Mouse (Mus musculus) gastrocnemius, postnatal 36 days (tissue): Measurements from ENCODE around the gene Tent5c. TPM values are rescaled to one million over a fixed set of nuclear protein-coding genes. Genes with fewer than 3 reads are reported as not detected.

Experiments used
- DNase-seq, 2 experiments: peaks; one replicate each; pipeline ENCODE4 v3.0.0; 2022
- intact Hi-C: fragments of 180-260 bp; cut with DNase I; formaldehyde crosslinking; loops from one replicate; pipeline ENCODE4 v1.15.1; 2025
- total RNA-seq, 2 experiments: library from RNA; stranded (reverse); gene quantifications; 2 replicates each; pipeline ENCODE4 v1.2.3; 2021

Tent5c gene
- total RNA-seq, 2 experiments from 2014 or later, result 1.4 to 1.8 TPM

DNA sequence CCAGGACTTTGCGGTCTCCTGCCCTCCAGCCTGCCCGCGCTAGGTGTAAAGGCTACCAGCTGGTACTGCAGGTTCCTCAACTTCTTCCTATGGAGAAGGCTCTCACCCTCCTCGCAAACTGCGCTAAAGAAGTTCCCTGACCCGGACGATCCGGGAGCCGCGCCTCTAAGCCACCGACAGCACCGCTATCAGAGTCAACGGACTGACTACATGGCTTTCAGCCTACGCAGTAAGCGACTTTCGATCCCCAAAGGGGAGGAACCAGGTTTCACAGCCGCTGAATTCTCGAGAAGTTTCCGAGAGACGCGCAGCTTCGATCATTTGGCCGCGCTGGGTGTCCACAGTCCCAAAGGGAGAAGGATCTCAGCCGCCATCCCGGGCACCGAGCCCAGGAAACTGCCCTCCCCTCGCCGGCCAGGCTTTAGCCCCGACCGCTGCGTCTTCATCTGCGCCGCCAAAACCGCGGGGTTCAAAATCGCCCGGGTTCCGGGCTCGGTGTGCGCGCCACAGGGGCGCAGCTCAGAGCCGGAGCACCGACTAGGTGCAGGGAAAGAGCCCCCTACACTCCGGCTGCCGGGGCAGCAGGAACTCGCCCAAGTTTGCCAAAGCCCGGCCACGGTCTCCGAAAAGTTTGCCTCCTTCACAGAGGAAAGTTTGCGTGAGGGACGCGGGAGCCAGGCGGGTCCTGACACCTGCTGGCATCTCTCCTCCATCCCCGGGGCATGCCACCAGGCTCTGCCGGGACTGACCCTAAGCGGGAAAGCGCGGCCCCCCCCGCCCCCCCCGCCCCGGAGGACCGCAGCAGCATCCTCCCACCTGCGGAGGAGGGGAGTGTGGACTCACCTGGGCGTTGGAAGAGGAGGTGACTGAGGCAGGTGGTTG is 632 bp downstream of the Tent5c start:
- DNase-seq, result peak; percentile 68 to 69
- intact Hi-C loops, result loop anchor here (5.0 to 10.0 kb wide), 2 partner anchors 199 to 436 kb away; partner anchors contain the start of genes Man1a2 and Trim45

DNA sequence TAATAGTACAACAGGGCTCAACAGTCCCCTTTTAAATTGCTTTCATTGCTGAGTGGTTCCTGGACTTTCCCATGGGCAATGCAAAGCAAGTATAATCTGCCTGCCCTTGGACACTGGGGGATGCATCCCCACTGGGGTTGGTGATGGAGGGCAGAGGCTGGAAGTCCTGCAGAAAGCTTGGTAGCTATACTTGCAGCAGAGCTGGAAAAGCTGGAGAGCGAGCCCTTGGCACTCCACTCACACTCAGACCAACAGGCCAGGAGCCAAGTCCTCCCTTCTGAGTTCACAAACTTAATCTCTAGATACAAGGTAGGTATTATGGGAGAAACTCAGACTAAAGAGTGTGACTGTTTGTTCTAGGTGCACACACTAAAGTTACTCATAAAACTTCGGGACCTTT is 2.1 kb downstream of the Tent5c start:
- intact Hi-C loops, result loop anchor here (5.0 to 10.0 kb wide), 2 partner anchors 200 to 438 kb away; partner anchors contain the start of genes Man1a2 and Trim45
- DNase-seq, result no peak

DNA sequence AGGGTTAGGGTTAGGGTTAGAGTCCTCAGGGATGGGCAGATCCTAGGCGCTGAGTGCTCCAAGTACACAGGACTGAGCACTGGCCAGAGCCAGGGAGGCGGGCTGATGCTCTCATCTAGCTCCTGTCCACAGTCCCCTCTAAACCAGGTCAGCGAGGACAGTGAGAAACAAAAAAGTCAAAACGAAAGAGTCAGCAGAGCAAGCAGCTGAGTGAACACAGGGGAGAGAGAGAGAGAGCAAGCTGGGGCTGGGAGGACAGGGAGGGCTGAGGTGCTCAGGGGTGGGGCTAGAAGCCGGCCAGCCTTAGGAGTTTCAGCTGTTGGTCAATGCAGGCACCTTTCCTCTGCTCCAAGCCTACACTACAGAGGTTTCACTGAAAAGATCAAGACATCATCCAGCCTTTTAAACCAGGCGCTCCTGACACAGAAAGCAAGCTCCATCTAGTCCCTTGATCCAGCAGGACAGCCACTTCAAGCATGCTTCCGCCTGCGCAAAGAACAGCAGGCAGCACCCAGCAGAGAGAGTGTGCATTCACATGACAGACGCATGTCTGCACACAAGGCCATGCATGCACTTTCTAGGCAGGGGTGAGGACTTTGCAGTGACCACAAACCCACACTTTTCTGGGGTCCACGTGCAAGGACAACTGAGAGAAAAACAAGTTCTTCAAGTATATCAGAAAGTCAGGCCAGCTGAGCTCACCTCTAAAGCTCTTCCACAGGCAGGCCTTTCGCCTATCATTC is 3.6 kb downstream of the Tent5c start:
- no peak for DNase-seq
- intact Hi-C loops, result loop anchor here (5.0 to 10.0 kb wide), 2 partner anchors 202 to 439 kb away; partner anchors contain the start of genes Man1a2 and Trim45

DNA sequence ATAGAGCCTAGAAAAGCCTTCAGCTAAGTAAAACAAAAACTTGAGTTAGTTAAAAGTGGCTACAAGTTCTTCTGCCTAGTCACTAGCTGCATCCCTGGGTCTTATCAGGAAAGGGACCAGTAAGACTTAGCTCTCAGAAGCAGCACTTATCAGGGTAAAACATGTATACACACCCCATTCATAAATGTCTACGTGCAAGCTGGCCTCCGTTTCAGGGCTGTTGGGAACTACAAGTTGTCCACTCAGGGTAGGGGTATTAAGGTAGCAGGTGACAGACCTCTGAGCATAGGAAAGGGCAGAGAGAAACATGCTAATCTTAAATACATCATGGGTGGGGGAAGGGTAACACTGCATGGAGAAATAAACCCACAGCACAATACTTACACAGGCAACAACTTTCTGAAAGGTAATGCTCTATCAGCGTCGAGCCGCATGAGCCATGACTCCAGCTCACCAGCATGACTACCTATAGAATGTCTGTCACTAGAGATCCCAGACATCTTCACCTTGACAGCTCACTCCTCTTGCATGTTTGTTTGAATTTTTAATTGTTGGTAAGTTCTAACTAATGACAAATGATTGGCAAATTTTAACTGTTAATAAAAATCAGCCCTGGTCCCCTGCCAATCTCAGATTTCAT is 6.0 kb downstream of the Tent5c start:
- DNase-seq, result no peak
- intact Hi-C loops, result loop anchor here (10.0 kb wide), 1 partner anchor 442 kb away; the partner anchor contains the start of gene Trim45

DNA sequence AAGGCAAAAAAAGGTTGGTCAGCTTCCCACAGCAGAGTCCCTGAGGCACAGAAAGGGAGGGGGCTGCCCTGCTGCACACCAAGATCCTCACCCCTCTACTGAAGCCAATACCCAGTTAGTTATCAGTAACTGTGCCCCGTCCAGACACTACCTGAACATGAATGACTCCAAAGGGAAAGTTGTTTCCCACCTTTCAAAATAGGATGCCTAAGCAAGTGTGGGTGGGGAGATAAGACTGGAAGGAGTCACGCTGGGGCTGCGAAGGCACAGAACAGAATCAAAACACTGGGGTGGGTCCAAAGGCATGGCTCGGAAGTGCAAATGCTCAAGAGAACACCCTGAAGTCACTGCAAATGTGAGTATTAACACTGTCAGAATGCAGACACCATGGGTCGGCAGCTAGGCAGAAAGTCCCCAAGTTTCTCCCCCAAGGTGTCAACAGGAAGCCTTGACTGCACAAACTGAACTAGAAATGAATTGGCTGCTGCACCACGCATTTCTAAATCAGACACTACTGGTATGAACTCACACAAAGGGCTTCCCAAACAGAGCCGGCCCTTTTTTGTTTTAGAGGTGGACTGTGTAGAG is 6.7 kb downstream of the Tent5c start:
- DNase-seq, result no peak
- intact Hi-C loops, result loop anchor here (10.0 kb wide), 1 partner anchor 442 kb away; the partner anchor contains the start of gene Trim45

DNA sequence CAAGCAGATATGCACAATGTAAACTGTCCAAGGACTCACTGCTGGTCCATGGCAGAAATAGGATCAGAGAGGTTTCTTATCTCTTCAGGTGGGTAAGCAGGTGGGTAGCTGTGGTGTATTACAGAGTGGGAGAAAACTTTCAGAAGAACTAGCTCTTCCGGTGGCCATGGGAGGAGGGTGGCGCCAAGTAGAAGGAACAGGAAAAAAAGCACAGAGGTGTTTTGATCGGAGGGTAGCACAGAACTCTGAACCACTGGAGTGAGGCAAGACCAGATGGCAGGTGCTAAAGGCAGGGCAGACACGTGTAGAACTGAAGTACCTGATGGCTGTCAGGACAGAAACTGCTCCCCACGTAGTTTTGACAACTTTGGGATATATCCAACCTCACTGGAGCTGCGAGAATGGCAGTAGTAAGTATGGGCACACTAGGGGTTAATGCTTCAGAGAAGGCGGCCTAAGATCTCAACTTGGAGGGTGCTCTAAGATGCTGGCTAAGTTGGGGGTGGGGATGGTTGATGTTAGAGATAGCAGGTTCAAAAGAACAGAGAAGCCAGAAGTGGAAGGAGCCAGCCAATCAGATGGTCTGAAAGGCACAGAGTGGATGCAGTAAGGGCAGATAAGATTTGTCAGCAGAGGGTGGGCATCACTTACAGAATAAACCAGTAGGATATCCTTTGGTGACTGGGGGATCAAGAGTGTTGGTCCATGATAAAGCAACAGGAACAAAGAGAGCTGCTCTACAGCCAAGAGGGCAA is 8.7 kb downstream of the Tent5c start:
- intact Hi-C loops, result loop anchor here (10.0 kb wide), 1 partner anchor 444 kb away; the partner anchor contains the start of gene Trim45
- no peak for DNase-seq

DNA sequence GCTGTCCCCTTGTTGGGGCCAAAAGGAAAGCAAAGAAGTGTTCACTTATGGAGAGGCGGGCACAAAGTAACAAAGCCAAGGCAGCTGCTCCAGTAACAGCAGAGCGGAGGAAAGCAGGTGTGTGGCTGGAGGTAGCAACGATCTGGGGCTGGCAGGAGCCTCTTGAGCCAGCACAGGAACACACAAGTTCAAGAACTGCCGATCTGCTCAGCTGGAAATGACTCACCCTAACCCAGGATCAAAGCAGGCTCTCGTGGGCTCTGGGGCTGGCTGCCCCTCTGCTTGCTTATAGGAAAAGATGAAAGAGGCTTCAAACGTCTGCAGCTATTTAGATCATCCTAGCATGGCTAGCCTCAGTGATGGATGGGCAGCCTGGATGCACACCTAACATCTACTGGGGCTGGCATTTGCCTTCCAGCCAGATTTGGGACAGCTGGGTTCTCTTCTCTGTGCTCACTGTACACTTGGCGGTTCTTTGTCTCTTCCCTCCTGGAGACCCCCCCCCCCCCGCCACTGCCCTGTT is 14.1 kb downstream of the Tent5c start:
- intact Hi-C loops, result no loop called here
- no peak for DNase-seq

DNA sequence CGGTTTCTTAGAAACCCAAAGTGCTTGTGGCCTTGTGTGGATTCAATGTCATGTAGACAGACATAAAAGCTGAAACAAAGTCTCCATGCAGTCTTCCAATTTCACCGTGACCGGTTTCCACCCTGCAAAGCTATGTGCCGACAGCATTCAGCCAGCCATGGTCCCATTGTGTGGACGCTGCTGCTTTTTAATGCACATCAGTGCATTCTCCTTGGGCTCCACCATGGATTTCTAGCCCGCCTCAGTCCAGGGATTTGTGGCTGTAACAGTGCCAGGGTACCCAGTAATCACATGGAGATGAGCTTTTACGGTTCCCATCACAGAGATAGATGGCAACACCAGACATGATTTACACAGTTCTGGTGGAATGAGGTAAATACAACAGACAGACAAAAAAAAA is 14.6 kb downstream of the Tent5c start:
- intact Hi-C loops, result no loop called here
- DNase-seq, result no peak

DNA sequence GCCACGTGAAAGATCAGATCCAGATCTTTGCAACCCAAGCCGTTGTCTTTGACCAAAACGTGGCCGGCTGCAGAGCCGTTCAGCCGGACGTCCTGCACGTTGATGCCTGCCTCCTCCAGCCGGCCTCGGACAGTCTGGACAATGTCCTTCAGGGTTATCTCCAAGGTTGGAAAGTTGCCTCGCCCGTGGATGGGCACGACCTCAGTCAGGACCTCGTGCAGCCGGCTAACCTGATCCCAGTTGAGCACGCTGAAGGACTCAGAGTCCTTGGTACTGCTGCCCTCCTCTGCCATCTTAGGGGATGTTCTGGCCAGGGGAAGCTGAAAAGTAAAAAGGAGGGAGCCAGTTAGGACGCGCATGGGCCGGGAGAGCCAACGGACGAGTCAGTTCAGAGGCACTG is 16.0 kb downstream of the Tent5c start:
- intact Hi-C loops, result no loop called here
- no peak for DNase-seq

DNA sequence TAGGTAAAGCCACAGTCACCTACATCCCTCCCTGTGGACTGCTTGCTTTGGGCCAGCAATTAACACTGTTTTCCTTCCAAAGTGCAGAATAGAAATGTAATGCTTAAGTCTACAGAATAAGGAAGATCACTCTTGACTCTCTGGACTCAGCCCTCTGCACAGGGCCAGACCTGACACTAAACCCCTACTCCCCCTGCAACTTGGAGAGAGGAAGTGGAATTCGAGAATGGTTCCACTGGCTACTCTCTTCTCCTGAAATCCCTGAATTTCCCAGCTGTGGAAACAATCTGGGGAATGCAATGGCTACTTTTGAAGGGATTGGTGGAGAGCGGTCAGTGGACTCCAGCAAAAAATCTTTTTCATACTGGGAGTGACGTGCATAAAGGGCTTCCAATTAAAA is 18.2 kb downstream of the Tent5c start:
- DNase-seq, result no peak
- intact Hi-C loops, result no loop called here

DNA sequence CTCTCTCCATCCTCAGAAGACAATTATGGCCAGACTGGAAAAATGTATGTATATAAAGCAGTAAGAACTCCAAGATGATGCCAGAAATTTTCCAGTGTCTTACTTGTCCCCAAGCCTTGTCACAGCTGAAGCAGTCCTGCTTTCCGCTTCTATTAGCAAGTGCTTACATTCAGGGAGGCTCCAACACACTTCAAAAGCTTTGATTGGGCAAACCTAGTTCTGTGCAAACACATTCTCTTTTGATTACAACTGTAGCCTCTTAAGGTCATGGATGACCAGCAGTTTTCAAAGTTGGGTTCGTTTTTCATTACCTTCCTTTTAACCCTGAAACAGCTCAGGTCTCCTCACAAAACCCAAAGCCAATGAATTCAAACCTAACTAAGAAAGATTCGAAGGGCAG is 19.0 kb downstream of the Tent5c start:
- intact Hi-C loops, result no loop called here

DNA sequence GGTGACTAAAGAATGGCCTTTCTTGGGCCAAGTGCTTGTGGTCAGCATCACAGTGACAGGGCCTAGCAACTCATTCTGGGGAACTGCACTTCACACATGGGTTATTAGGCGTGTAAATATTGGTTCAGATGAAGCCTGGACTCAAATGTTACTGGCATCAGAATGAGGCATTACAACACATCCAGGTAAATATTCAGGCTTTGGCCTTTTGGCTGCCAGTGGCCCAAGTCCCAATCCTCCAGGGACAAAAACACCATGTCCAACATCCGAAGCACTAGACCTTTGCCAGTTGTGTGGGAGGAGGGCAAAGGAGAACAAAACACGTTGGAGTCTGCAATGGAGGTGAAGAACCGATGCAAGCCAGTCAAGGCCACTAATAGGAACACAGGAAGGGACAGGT is 22.6 kb downstream of the Tent5c start:
- no peak for DNase-seq
- intact Hi-C loops, result no loop called here

More for the DNA sequence above, 19.0 kb downstream of the Tent5c start:
- DNase-seq, result no peak

DNA sequence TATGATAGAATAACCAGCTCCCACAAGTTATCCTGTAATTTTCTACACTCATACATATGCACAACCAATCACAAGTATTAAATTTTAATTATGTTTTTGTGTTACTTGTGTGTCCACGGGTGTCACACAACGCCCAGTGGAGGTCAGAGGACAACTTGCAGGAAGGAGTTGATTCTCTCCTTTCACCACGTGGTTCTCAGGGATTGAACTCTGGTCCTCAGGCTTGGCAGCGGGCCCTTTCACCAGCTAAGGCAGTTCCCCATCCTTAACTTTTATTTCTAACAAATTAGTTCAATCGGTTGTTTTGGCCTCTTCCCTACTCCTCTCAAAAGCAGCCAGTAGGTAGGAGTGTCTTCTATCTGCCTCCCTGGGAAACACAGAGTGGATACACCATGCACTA is 24.5 kb downstream of the Tent5c start:
- intact Hi-C loops, result no loop called here

DNA sequence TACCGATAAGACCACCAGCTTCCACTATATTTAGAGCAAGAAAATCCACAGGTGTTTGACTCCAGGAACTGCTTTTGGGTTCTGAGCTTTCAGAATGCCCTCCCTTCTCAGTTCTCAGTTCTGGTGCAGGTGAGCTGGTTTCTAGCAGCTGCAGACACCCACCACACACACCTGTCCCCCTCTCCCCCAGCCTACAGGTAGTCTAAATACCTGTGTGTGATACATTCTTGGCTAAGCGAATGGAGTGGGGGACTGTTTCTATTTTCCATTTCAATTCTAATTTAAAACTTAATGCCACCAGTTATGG is 25.2 kb downstream of the Tent5c start:
- intact Hi-C loops, result no loop called here
- no peak for DNase-seq

More for the DNA sequence above, 24.5 kb downstream of the Tent5c start:
- no peak for DNase-seq

DNA sequence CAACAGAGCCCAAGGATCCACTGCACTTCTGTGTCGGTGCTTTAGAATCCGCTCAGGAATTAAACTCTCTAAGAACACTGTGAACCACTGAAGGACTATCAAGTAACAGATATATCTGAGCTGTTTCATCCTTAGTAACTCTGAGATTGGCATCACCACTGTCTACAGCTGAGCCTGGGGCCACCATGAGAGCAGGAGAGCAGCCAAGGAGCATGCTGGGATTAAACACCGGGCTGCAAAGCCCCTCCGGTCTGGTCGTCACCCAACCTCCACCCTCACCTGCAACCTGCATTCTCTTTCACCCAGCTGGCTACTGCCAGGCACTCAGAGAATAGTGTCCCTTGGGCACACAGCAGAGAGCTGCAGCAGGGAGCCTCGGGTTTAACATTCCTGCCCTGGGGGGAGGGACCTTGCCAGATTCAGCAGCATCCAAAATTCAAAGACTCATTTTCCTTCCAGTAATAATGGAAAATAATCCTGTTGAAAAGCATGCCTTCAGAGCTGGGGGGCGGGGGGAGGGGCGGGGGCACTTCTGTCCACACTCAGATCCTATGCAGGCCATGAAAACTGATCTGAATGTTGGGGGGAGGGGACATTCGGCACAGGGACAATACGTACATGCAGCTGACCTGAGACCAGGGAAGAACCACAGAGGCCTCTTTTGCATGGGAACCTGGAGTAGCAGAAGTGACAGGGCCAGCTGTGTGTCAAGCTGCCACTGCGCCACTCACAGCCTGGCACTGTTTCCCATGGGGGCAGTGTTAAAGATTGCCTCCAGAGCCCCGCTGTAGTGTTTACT is 25.8 kb downstream of the Tent5c start:
- intact Hi-C loops, result no loop called here
- DNase-seq, result no peak

DNA sequence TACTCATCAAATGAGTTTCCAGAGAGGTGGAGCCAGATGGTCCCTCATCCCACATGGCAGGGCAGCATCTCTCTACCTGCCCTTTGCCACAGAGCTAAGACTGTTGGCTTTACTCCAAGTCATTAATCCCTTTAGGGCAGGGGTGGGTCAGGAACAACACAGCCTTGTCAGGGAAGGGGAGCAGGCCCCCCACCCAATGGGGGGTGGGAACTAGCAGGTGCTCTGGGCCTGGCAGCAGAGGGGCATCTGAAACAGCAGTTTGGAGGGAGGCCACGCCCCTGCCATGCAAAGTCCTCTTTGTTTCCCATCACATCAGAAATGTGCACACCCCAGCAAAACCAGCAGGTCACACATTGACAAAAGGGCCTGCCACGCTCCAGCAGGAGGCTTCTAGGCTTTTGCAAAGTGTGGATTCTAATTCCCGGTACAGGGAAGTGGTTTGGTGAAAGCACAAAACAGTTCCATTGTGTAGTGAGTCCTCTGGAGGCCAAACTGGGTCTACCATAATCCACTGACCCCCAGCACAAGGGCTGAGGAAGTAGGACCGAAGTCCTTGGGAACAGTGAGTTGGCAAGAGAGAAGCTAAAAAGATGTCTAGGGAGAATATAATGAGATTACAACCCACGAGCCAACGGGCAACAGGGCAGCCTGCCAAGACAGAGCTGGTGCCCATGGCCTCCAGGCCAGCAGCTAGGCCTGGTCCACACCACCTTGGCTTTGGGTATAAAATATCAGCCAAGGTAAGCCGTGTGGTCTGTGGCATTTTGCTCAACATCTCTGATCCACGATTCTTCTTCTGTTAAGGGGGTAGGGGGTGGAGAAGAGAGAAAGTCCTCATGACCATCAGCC is 26.7 kb downstream of the Tent5c start:
- DNase-seq, result no peak
- intact Hi-C loops, result no loop called here

DNA sequence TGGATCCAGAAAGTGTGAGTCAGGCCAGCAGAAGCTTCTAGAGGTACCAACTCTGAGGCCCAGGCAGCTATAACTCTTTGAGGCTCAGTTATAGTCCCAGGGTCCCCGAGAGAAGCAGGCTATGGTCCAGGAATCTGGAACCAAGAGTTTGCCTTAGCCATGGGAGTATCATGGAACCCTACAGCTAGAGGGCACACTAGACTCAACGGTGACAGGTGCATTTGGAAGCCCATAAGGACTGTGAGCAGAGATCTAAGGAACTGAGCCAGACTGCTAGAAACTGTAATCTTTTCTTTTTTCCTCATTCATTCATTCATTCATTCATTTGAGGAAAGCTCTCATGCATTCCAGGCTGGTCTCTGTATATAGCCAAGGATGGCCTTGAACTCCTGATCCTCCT is 28.6 kb downstream of the Tent5c start:
- intact Hi-C loops, result no loop called here
- no peak for DNase-seq
